Mouse (Mus musculus) CH12F3 (cell line): ENCODE data around the gene Cma1.
"Not testable (repeated sequence)": the region's sequence is repeated elsewhere in the genome, so short reads cannot be mapped to it uniquely, and the experiment has no call there.

Source experiments
- in situ Hi-C: fragments of 300-500 bp; cut with MboI; formaldehyde crosslinking; loops from 2 replicates; pipeline ENCODE4 v1.14.3; 2020; ENCODE audit warnings: low sequenced_read_pairs

Cma1 gene

DNA sequence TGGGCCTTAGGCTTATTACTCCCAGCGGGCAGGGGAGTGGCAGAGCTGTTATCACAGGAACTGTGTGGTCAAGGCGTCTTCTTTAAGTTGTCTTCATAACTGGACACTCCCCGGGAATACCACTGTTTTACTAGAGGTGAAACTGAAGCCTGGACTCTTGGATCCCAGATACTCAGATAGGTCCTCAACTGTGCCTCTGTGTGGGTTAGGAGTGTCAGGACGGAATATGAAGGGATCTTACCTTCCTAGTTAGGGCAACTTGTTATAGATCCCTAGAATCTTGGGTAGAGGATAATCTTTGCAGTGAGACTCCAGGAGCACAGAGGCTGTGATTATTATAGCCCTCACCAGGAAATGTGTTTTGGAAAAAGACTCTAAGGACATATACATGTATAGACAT is at the start of gene Cma1:
Gene Cma1, minus strand, starts transcription at position 101 of the 400 bp plus-strand sequence.
- in situ Hi-C loops, result no loop called here

DNA sequence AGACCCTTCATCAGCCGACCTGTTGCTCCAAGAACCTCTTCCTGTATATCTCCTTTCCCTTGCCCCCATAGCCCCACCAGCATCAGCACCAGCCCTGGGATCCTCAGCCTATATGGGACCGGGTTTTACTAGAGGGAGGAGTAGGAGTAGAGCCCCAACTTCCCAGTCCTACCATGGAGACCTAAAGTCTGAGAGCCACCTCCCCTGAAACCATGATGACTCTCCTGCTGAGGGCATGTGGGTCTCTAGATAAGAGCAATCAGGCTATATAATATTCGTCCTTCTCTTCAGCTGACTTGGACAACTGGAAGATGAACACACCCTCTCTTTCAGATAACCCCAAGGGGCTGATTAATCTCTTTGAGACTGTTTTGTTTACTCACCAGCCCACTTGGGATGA is 43.0 kb upstream of the Cma1 start:
- in situ Hi-C loops, result not testable (repeated sequence)

DNA sequence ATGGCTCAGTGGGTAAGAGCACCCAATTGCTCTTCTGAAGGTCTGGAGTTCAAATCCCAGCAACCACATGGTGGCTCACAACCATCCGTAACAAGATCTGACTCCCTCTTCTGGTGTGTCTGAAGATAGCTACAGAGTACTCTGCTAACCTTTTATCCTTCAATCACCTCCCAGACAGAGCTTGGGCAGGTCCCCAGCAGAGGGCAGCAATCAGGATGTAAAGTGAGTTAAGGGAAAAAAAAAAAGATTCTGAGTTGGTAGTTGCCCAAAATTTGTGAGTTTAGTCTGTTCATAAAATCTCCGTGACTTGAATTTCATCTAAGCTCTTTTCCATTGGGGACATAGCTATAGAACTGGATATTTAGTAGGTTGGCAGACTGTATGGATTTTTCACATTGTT is 19.4 kb upstream of the Cma1 start:
- in situ Hi-C loops, result not testable (repeated sequence)

DNA sequence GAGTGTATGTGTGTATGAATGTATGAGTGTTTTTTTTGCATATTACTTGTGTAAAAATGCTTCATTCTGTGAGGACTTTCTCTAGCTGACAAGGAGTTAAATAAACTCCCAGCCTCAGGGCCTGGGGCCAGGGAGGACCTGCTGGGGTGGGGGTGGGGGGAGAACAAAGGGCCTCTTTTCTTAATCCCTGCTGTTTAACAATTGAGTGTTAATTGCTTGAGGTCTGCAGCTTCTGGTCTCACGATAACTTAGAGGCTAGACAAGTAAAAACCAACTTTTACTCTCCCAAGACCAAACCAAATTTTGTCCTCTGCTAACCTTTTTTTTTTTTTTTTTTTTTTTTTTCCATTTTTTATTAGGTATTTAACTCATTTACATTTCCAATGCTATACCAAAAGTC is 18.8 kb upstream of the Cma1 start:
- in situ Hi-C loops, result no loop called here

DNA sequence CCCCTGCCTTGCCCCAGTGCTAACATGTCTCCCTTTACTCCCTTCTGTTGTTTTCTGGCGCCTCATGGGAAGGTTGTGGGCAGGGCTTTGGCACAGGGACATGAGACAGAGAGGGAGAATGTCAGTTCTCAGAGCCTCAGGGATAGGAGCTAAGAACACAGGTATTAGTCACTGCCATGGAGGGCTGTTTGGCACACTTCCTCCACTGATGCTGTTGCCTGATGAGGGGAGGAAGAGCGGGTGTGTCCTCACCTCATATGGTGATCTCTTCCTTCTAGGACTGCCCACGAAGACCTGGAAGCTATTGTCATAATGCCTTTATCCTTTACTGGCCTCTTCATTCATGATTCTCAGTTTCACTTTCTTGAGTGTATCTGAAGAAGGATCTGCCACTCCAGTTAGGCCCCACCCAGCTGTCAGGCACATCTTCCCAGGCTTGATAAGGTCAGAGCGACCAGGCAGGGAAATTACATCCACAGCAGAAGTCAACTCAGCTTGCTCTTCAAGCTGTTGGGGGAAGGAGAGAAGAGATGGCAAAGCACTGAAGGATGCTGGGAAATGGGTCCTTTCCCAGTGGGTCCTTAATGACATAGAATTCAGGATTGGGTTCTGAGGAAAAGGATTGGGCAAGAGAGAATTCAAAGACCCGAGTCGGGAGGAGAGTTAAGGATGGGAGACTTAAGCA is 6.0 kb upstream of the Cma1 start, which contains the start of gene Cma2:
Gene Cma2, plus strand, starts transcription at position 635 of the 685 bp plus-strand sequence.
- in situ Hi-C loops, result no loop called here

DNA sequence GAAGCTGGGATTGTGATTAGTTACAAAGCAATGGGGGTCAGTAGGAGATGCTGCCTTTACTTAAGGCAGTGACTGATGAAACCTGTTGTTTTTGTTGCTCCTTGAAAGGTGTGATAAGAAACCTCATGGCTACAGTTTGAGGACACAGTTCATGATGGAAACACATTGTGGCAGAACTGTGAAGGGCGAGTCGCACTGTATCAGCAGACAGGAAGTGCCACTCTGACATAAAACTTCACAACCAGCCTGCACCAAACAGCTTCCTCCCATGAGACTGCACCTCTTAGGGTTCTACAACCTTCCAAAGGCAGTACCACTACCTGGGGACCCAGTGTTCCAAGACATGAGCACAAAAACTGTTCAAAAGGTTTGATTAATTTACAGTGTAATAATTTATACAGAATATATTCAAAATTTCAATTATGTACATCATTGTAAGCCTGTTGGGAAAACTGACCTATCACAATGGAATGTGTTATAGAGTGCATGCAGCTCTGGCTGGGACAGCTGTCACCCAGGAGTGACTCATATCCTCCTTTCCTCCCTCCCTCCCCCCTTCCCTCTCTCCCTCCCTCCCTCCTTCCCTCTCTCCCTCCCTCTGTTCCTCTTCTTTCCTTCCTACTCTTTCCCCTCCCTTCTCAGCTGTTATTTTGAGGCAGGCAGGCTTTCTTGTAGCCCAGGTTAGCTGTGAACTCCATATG is 1.9 kb upstream of the Cma1 start:
- in situ Hi-C loops, result no loop called here

DNA sequence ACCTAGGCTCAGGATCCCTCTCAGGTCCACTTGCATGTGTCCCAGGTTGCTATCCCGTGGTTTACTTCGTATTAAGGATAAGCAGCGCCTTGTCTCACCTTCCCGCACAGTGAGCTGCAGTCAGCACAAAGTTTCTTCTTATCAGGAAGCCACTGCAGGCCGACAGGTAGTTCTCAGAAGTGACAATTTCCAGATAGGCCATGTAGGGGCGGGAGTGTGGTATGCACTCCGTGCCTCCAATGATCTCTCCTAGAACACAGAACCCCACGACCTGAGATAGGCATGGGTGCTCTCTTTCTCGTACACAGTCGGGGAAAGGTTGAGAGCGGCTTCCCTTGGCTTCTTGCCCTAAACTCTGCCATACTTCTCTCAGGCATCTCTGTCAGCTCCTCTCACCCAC is 874 bp downstream of the Cma1 start:
- in situ Hi-C loops, result no loop called here

DNA sequence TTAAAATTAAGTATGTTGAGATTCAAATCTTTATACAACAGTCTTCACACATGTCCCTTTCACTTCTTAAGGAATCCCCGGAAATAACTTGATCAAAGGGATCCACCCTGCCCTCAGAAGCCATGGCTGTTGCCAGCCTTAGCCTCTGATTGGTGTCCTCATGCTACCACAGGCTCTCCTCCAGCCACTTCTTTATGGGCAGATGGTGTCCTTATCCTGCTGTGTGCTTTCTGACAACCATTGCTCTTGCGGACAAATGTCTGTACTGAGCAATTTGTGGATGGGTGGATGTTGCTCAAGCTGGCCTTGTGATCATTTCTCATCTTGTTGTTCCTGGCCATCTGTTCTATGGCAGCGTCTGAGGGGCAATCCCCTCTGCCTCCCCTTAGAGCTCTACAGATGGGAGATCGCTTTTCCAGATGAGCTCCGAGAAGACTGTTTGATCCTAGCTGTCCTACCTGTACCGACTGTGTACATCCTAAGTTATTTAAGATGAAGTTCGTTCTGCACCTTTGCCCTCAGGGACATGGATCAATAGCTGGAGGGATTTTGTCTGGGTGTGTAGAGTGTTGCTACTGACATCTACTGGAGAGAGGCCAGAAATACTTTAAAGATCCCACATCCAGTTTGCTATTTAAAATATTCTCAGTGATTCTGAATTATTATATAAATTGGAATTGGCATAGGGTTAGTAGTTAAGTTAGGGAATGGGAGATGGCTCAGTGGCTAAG is 4.2 kb downstream of the Cma1 start:
- in situ Hi-C loops, result no loop called here

DNA sequence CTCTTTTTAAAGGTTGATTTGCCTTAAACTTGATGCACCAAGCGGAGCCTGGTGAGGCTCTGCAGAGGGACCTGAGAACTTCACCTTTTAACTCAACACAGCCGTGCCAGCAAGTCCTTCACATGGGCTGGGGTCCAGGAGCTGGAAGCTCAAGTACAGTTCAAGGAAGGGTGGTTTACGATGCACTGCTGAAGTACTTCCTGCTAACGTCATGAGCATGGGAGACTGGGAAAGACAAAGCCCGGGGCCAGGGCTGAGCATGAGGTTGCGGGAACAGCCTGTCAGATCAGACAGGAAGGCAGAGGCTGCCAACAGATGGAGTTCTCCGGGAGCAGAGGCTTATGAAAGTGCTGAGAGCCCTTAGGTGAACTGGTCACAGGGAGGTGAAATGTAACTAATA is 10.9 kb downstream of the Cma1 start:
- in situ Hi-C loops, result no loop called here

DNA sequence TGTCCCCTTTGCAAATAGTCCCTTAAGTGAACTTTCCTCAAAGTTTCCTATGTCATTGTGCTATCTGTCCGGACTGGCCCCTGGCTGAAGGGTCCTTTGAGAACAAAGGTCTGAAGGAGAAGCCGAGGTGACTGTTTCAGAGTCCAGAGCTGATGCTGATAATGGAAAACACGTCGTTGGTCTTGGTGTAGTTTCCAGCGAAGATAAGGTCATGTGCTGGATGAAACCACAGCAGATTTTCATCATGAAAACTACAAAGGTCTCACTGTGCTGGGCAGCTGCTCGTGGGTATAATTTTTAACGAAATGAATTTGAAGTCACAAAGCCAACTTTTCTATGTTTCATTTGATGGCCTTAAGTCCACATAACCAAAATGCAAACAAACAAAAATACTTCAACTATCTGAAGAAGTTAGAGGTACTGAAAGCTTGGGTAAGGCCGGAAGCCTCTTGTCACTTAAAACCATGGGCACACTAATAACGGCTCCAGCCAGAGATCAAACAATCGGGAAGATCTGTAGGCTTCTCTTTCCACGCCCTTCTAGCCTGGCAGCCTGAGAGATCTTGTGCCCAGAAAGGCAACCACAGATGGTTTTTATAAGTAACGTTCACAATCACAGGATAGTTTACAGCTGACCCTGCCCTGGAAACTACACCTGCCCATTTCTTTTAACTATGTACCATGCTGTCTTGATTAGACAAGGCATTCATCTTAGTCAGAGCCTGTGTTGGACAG is 15.0 kb downstream of the Cma1 start:
- in situ Hi-C loops, result loop anchor here (10.0 kb wide), 1 partner anchor 115 kb away; no protein-coding TSS in a partner anchor

DNA sequence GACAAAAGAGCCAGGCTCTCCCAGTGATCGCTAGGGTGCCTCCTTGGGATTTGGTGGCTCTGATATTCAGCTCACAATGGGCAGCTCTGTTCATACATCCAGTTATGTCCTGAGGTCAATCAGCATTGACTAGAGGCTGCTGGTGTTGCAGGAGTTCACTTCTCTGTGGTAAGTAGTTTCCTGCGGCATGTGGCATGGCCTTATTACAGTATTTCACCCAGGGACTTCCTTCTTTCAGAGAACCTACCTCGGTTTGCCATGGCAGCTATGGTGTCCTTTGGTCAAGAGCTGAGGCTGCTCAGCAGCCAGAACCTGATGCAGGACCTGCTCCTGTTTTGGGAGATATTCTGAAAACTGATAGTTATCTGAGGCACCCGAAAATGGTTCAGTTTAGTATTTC is 17.6 kb downstream of the Cma1 start:
- in situ Hi-C loops, result loop anchor here (10.0 kb wide), 1 partner anchor 112 kb away; no protein-coding TSS in a partner anchor

DNA sequence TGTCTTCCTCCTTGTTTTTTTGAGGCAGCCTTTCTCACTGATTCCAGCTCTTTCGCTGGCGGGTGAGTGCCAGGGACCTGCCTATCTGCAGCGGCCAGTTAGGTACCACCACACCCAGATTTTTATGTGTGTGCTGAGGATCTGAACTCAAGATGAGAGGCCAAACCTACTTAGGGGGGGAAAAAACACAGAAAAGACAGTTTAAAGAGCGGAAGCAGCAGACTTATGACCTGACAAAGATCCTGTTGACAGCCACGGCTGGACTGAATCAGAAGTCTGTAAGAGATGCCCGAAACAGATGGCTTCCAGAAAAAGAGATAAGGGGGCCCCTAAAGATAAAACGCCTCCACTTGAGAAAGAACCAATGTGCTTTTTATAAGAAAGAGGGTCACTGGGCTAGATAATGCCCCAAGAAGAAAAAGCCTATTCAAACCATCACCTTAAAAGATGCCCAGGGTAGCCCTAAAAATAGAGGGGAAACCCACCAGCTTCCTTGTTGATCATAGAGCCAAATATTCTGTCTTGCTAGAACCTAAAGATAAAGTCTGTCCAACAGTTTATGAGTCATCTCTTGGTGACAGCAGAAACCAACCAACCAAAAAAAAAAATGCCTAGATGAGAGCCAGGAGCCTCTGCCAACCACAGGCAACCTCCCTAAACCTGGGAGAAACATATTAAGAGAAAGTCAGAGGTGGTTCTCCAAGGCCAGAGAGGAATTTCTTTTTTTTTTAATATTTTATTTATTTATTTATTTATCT is 21.8 kb downstream of the Cma1 start:
- in situ Hi-C loops, result loop anchor here (10.0 kb wide), 1 partner anchor 108 kb away; no protein-coding TSS in a partner anchor

DNA sequence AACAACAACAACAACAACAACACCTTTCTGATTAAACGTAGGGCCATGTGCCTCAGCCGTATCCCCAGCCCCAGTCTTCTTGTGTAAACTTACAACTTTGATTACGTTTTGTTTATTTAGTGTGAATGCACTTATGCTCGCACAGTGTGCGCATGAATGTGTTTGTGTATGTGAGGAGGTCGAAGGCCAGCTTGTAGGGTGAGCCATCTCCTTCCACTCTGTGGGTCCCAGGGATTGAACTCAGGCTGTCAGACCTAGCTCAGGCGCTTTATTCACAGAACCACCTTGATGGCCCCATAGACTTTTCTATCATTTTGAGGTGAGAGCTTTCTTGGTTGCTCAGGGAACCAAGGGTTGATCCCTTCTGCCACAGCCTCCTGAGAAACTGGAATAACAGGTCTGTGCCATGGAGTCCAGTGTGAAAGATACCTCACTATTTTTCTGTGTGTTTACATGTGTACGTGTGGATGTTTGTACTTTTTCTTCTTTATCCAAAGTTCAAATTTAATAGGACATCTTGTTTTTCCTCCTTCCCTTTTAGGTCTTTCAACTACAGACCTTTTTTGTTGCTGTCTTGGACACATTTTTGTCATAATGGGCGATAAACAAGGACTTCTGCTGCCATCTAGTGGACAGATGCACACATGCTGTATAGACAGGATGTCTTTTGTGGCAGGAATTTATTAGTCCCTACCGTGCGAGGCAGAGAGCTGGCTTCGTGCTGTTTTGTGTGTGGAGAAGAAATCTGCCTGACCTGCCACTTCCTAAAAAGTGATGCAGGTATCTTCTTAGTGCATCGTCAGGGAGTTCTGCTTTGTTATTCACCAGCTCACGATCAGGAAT is 26.0 kb downstream of the Cma1 start:
- in situ Hi-C loops, result loop anchor here (5.0 kb wide), 1 partner anchor 41 kb away; no protein-coding TSS in a partner anchor

DNA sequence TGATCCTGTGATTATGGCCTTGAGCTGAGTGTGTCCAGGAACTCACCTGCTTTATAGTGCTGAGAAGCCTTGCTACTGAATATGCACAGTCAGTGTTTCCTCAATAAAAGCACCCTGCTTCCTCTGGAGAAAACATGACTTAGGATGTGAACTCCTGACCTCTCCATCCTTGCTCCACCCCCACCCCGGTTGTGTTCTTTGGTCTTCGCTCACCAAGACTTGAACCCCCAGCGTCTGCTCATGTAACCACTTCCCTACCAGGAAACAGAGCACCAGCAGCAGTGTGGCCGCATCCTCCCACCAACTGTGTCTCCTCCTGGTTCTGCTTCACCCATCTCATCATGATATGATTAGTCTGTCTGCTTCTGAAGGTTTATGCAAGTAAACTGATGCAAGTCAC is 31.1 kb downstream of the Cma1 start:
- in situ Hi-C loops, result no loop called here

DNA sequence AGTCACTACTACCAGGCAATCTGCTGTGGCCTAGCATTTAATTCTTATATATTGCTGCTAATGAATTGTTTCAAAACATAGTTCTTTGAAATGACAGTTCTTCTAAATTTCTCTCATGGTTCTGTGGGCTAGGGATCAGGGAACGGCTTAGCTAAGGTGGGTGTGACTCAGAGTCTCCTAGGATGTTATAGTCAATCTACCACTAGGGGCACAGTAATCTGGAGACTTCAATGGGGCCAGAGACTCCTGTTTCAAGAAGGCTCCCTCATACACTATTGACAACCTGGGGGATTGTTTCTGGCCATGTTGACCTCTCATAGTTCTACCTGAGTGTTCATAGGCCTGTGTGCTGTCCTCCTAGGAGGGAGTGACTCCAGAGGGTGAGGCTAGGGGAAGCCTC is 39.0 kb downstream of the Cma1 start:
- in situ Hi-C loops, result no loop called here

DNA sequence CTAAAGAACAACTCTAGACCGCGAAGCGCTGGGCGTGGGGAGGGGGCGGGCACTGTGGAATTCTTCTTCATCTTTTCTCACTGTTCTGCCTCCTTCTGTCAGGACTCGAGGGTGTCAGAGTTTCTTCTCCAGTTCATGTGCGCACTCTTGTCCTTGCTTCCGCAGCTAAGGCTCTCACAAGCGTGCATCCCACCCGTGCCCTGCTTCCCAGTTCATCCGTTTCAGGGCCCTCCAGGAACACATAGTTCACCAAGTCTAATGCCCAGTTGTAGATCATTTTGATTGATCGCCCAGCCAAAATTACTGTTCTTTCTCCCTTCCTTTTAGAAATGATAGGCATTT is 44.1 kb downstream of the Cma1 start:
- in situ Hi-C loops, result no loop called here

DNA sequence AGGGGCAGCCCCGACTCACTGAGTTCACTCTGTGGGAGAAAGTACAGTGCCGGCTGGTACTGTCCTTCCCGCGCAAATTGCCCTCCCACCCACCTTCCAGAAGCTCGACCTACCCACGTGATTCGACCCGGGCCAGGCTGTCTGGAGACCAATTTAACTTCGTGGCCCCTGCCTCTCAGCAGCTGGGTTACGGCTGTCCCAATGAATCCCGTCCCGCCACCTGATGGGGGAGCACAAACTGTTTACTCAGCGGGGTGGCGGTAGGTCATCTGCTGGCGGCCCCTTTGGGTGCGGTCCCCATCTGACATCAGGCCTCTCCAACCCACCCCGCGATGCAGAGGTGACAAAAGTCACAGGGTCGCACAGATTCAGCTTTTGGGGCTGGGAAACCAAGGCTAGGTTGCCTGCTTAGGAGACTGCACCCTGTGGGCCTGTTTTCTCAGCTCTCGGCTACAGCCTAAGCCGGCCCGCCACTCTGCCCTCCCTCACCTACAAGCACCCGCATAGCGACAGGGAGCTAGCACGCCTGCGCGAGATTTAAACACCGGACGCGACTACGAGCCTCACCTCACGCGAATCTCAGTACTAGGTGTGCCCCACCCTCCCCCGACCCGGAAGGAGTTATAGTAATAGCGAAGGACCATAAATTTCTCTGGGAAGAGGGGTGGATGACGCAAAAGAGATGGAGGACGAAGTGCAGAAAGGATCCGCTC is 44.6 kb downstream of the Cma1 start, which contains the start of gene Sdr39u1:
Gene Sdr39u1, minus strand, starts transcription at position 593 of the 713 bp plus-strand sequence.
- in situ Hi-C loops, result no loop called here

DNA sequence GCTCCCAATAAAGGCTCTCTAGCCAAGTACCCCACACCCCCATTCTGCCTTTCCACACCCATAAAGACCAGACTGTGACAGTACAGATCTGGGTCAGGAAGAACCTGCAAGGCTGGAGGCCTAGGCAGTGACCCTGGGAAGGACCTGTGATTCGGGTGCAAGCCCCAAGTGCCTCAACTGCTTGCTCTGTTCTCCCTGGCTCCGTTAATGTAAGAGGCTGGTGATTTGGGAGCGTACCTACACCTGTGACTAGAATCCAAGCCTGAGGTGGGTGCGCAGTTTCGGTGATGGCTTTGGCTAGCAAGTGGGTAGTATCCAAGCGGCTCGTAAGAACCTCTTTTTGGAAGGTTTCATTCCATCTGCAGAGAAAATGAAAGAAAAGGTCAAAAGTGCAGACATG is 45.5 kb downstream of the Cma1 start:
- in situ Hi-C loops, result no loop called here

DNA sequence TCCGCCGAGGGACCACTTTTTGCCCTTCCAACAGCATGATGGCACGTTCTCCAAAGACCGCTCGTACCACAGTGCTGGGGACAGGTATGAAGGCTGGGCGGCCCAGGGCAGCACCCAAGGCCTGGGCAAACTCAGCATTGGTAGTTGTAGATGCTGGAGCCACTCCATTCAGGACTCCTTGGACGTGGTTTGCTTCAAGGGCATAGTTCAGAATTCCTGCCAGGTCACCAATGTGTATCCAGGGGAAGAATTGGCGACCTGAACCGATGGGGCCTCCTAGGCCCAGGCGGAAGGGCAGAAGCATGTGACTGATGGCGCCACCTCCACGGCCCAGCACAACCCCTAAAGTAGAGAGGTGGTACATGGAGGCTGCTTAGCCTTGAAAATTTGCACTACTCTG is 46.8 kb downstream of the Cma1 start:
- in situ Hi-C loops, result no loop called here
